Mouse (Mus musculus): ENCODE data around the gene Taf15.

Gene Taf15

GRCm38 (mm10) chr11:83457257-83457656, 15.6 kb upstream of the Taf15 start:
- DNase-seq (ENCODE audit: extremely low read depth, low read depth), result no peak

GRCm38 (mm10) chr11:83457912-83458601, 14.8 kb upstream of the Taf15 start:
- DNase-seq (ENCODE audit: extremely low read depth, low read depth), result no peak

- peak; percentile 26 for DNase-seq (ENCODE audit: extremely low read depth, low read depth)
These were observed 11.3 kb upstream of the Taf15 start for GRCm38 (mm10) chr11:83461462-83462027.

- DNase-seq (ENCODE audit: extremely low read depth, low read depth), result no peak
These were observed 10.1 kb upstream of the Taf15 start, which contains the start of gene Mmp28 for GRCm38 (mm10) chr11:83462711-83463244. TSS of gene Mmp28 (minus strand) at chr11:83463071.

- DNase-seq (ENCODE audit: extremely low read depth, low read depth), result no peak
These were observed 6.9 kb upstream of the Taf15 start for GRCm38 (mm10) chr11:83465976-83466375.

- DNase-seq (ENCODE audit: extremely low read depth, low read depth), result no peak
These were observed 5.7 kb upstream of the Taf15 start for GRCm38 (mm10) chr11:83467120-83467652.

GRCm38 (mm10) chr11:83468765-83469164, 4.1 kb upstream of the Taf15 start:
- DNase-seq (ENCODE audit: extremely low read depth, low read depth), result no peak

- DNase-seq (ENCODE audit: extremely low read depth, low read depth), result no peak
These were observed 1.1 kb upstream of the Taf15 start for GRCm38 (mm10) chr11:83471766-83472165.

- no peak for DNase-seq (ENCODE audit: extremely low read depth, low read depth)
These were observed 540 bp downstream of the Taf15 start for GRCm38 (mm10) chr11:83473235-83474016.

- no peak for DNase-seq (ENCODE audit: extremely low read depth, low read depth)
These were observed 18.6 kb downstream of the Taf15 start for GRCm38 (mm10) chr11:83491488-83491887.

GRCm38 (mm10) chr11:83495571-83495970, 22.7 kb downstream of the Taf15 start:
- DNase-seq (ENCODE audit: extremely low read depth, low read depth), result no peak

GRCm38 (mm10) chr11:83504308-83504707, 31.4 kb downstream of the Taf15 start:
- DNase-seq (ENCODE audit: extremely low read depth, low read depth), result no peak

- DNase-seq (ENCODE audit: extremely low read depth, low read depth), result no peak
These were observed 36.6 kb downstream of the Taf15 start for GRCm38 (mm10) chr11:83509521-83509920.

- no peak for DNase-seq (ENCODE audit: extremely low read depth, low read depth)
These were observed 44.3 kb downstream of the Taf15 start for GRCm38 (mm10) chr11:83517153-83517552.

GRCm38 (mm10) chr11:83518371-83518770, 45.5 kb downstream of the Taf15 start:
- DNase-seq (ENCODE audit: extremely low read depth, low read depth), result no peak

GRCm38 (mm10) chr11:83522075-83522474, 49.2 kb downstream of the Taf15 start, which contains the start of gene Heatr9:
TSS of gene Heatr9 (minus strand) at chr11:83522175.
- no peak for DNase-seq (ENCODE audit: extremely low read depth, low read depth)

GRCm38 (mm10) chr11:83529024-83529423, 56.1 kb downstream of the Taf15 start:
- no peak for DNase-seq (ENCODE audit: extremely low read depth, low read depth)

- DNase-seq (ENCODE audit: extremely low read depth, low read depth), result no peak
These were observed 57.5 kb downstream of the Taf15 start, which contains the start of gene Ccl5 for GRCm38 (mm10) chr11:83530360-83530759. TSS of gene Ccl5 (minus strand) at chr11:83530518.

GRCm38 (mm10) chr11:83533192-83533591, 60.3 kb downstream of the Taf15 start:
- DNase-seq (ENCODE audit: extremely low read depth, low read depth), result no peak

- DNase-seq (ENCODE audit: extremely low read depth, low read depth), result no peak
These were observed 61.3 kb downstream of the Taf15 start for GRCm38 (mm10) chr11:83534143-83534542.

GRCm38 (mm10) chr11:83534609-83535423, 61.9 kb downstream of the Taf15 start:
- DNase-seq (ENCODE audit: extremely low read depth, low read depth), result no peak

Measured in MEL-GATA-1-ER (cell line).